Mouse (Mus musculus): Measurements from ENCODE around the gene Sobp. TPM values are rescaled to one million over a fixed set of nuclear protein-coding genes. Genes with fewer than 3 reads are reported as not detected.

Sobp gene
- polyA plus RNA-seq, 1 experiment from 2014 or later = 1.9 TPM

- Histone ChIP-seq H3K4me3 (ENCODE audit: low read length) (no peak overlapping the region), H3K4me1 (ENCODE audit: control insufficient read depth, insufficient read depth, low read length) (no peaks in the 10 kb centered on the region), H3K9me3 (replicated peaks; ENCODE audit: control insufficient read depth, low read length) (no peaks in the 10 kb centered on the region), H3K9ac (ENCODE audit: low read length) (no peak overlapping the region), H3K4me2 (ENCODE audit: low read depth, low read length) (no peak overlapping the region), H3K27ac (ENCODE audit: low read length) (no peak overlapping the region), H3K27me3 (ENCODE audit: control insufficient read depth, insufficient read depth, low read length) (no peaks in the 10 kb centered on the region), H3K36me3 (ENCODE audit: control insufficient read depth, insufficient read depth) (no peaks in the 10 kb centered on the region)
- no peak for ATAC-seq (replicated peaks; ENCODE audit: extremely low read depth, insufficient read depth, low FRiP score)
- 86% methylated on average over 8 of the region's 8 CpGs for WGBS
Measured at GRCm38 (mm10) chr10:43106616-43107015, 67.7 kb downstream of the Sobp start.

- no peak overlapping the region for H3K9ac ChIP-seq (ENCODE audit: low read length)
- no peak overlapping the region for H3K4me3 ChIP-seq (ENCODE audit: low read length)
- no peak for ATAC-seq (replicated peaks; ENCODE audit: extremely low read depth, insufficient read depth, low FRiP score)
- no peaks in the 10 kb centered on the region for H3K27me3 ChIP-seq (ENCODE audit: control insufficient read depth, insufficient read depth, low read length)
- WGBS = 53% methylated on average over 7 of the region's 7 CpGs
- H3K4me1 ChIP-seq (ENCODE audit: control insufficient read depth, insufficient read depth, low read length) = no peaks in the 10 kb centered on the region; the same call in none of the 2 replicates
- no peak overlapping the region for H3K27ac ChIP-seq (ENCODE audit: low read length)
- no peaks in the 10 kb centered on the region for H3K36me3 ChIP-seq (ENCODE audit: control insufficient read depth, insufficient read depth)
- H3K4me2 ChIP-seq (ENCODE audit: low read depth, low read length) = no peak overlapping the region
- no peaks in the 10 kb centered on the region for H3K9me3 ChIP-seq (replicated peaks; ENCODE audit: control insufficient read depth, low read length)
Measured at GRCm38 (mm10) chr10:43106196-43106595, 68.1 kb downstream of the Sobp start.

- Histone ChIP-seq H3K4me3 (ENCODE audit: low read length) (no peak overlapping the region), H3K9me3 (replicated peaks; ENCODE audit: control insufficient read depth, low read length) (no peaks in the 10 kb centered on the region), H3K27ac (ENCODE audit: low read length) (no peak overlapping the region), H3K4me1 (ENCODE audit: control insufficient read depth, insufficient read depth, low read length) (peaks cover 2% of the 10 kb centered on the region), H3K9ac (ENCODE audit: low read length) (no peak overlapping the region), H3K27me3 (ENCODE audit: control insufficient read depth, insufficient read depth, low read length) (no peaks in the 10 kb centered on the region), H3K36me3 (ENCODE audit: control insufficient read depth, insufficient read depth) (no peaks in the 10 kb centered on the region), H3K4me2 (ENCODE audit: low read depth, low read length) (no peak overlapping the region)
- 66% methylated on average over 5 of the region's 5 CpGs for WGBS
- ATAC-seq (replicated peaks; ENCODE audit: extremely low read depth, insufficient read depth, low FRiP score) = no peak
Measured at GRCm38 (mm10) chr10:43100513-43100912, 73.8 kb downstream of the Sobp start.

GRCm38 (mm10) chr10:43099229-43099628, 75.1 kb downstream of the Sobp start:
- H3K27ac ChIP-seq (ENCODE audit: low read length) = no peak overlapping the region
- no peaks in the 10 kb centered on the region for H3K27me3 ChIP-seq (ENCODE audit: control insufficient read depth, insufficient read depth, low read length)
- H3K36me3 ChIP-seq (ENCODE audit: control insufficient read depth, insufficient read depth) = no peaks in the 10 kb centered on the region
- H3K9me3 ChIP-seq (replicated peaks; ENCODE audit: control insufficient read depth, low read length) = no peaks in the 10 kb centered on the region
- no peak overlapping the region for H3K9ac ChIP-seq (ENCODE audit: low read length)
- WGBS = 57% methylated on average over 6 of the region's 6 CpGs
- H3K4me2 ChIP-seq (ENCODE audit: low read depth, low read length) = no peak overlapping the region
- ATAC-seq (replicated peaks; ENCODE audit: extremely low read depth, insufficient read depth, low FRiP score) = no peak
- no peak overlapping the region for H3K4me3 ChIP-seq (ENCODE audit: low read length)
- H3K4me1 ChIP-seq (ENCODE audit: control insufficient read depth, insufficient read depth, low read length) = peaks cover 2% of the 10 kb centered on the region

GRCm38 (mm10) chr10:43097755-43098154, 76.6 kb downstream of the Sobp start:
- Histone ChIP-seq H3K4me2 (ENCODE audit: low read depth, low read length) (no peak overlapping the region), H3K9ac (ENCODE audit: low read length) (no peak overlapping the region), H3K27ac (ENCODE audit: low read length) (no peak overlapping the region), H3K9me3 (replicated peaks; ENCODE audit: control insufficient read depth, low read length) (no peaks in the 10 kb centered on the region), H3K4me3 (ENCODE audit: low read length) (no peak overlapping the region), H3K4me1 (ENCODE audit: control insufficient read depth, insufficient read depth, low read length) (peaks cover 2% of the 10 kb centered on the region), H3K36me3 (ENCODE audit: control insufficient read depth, insufficient read depth) (no peaks in the 10 kb centered on the region), H3K27me3 (ENCODE audit: control insufficient read depth, insufficient read depth, low read length) (no peaks in the 10 kb centered on the region)
- 71% methylated on average over 8 of the region's 8 CpGs for WGBS
- ATAC-seq (replicated peaks; ENCODE audit: extremely low read depth, insufficient read depth, low FRiP score) = no peak

- H3K27ac ChIP-seq (ENCODE audit: low read length) = no peak overlapping the region
- H3K9me3 ChIP-seq (replicated peaks; ENCODE audit: control insufficient read depth, low read length) = no peaks in the 10 kb centered on the region
- ATAC-seq (replicated peaks; ENCODE audit: extremely low read depth, insufficient read depth, low FRiP score) = no peak
- H3K36me3 ChIP-seq (ENCODE audit: control insufficient read depth, insufficient read depth) = no peaks in the 10 kb centered on the region
- no peak overlapping the region for H3K9ac ChIP-seq (ENCODE audit: low read length)
- no peaks in the 10 kb centered on the region for H3K27me3 ChIP-seq (ENCODE audit: control insufficient read depth, insufficient read depth, low read length)
- H3K4me2 ChIP-seq (ENCODE audit: low read depth, low read length) = no peak overlapping the region
- H3K4me1 ChIP-seq (ENCODE audit: control insufficient read depth, insufficient read depth, low read length) = peaks cover 2% of the 10 kb centered on the region
- H3K4me3 ChIP-seq (ENCODE audit: low read length) = no peak overlapping the region
- WGBS = 58% methylated on average over 4 of the region's 4 CpGs
Measured at GRCm38 (mm10) chr10:43096614-43097013, 77.7 kb downstream of the Sobp start.

- 30% methylated on average over 5 of the region's 5 CpGs for WGBS
- Histone ChIP-seq H3K36me3 (ENCODE audit: control insufficient read depth, insufficient read depth) (no peaks in the 10 kb centered on the region), H3K4me3 (ENCODE audit: low read length) (no peak overlapping the region), H3K27me3 (ENCODE audit: control insufficient read depth, insufficient read depth, low read length) (no peaks in the 10 kb centered on the region), H3K9ac (ENCODE audit: low read length) (no peak overlapping the region), H3K4me2 (ENCODE audit: low read depth, low read length) (no peak overlapping the region), H3K27ac (ENCODE audit: low read length) (no peak overlapping the region), H3K9me3 (replicated peaks; ENCODE audit: control insufficient read depth, low read length) (no peaks in the 10 kb centered on the region), H3K4me1 (ENCODE audit: control insufficient read depth, insufficient read depth, low read length) (no peaks in the 10 kb centered on the region)
- no peak for ATAC-seq (replicated peaks; ENCODE audit: extremely low read depth, insufficient read depth, low FRiP score)
Measured at GRCm38 (mm10) chr10:43094537-43094936, 79.8 kb downstream of the Sobp start.

- ATAC-seq (replicated peaks; ENCODE audit: extremely low read depth, insufficient read depth, low FRiP score) = no peak
- Histone ChIP-seq H3K9me3 (replicated peaks; ENCODE audit: control insufficient read depth, low read length) (no peaks in the 10 kb centered on the region), H3K4me2 (ENCODE audit: low read depth, low read length) (no peak overlapping the region)
Measured at GRCm38 (mm10) chr10:43093440-43093839, 80.9 kb downstream of the Sobp start.

GRCm38 (mm10) chr10:43090040-43090439, 84.3 kb downstream of the Sobp start:
- WGBS = 37% methylated on average over 3 of the region's 3 CpGs
- Histone ChIP-seq H3K36me3 (ENCODE audit: control insufficient read depth, insufficient read depth) (peaks cover 2% of the 10 kb centered on the region; the same call in 1 of the 2 replicates), H3K9ac (ENCODE audit: low read length) (no peak overlapping the region), H3K4me2 (ENCODE audit: low read depth, low read length) (no peak overlapping the region), H3K4me1 (ENCODE audit: control insufficient read depth, insufficient read depth, low read length) (no peaks in the 10 kb centered on the region), H3K27me3 (ENCODE audit: control insufficient read depth, insufficient read depth, low read length) (no peaks in the 10 kb centered on the region), H3K27ac (ENCODE audit: low read length) (no peak overlapping the region), H3K9me3 (replicated peaks; ENCODE audit: control insufficient read depth, low read length) (no peaks in the 10 kb centered on the region), H3K4me3 (ENCODE audit: low read length) (no peak overlapping the region)
- ATAC-seq (replicated peaks; ENCODE audit: extremely low read depth, insufficient read depth, low FRiP score) = no peak

More at GRCm38 (mm10) chr10:43093440-43093839, 80.9 kb downstream of the Sobp start:
- no peak overlapping the region for H3K4me3 ChIP-seq (ENCODE audit: low read length)
- H3K36me3 ChIP-seq (ENCODE audit: control insufficient read depth, insufficient read depth) = 0 out of 2 replicates have a peak, but pooled peaks cover 2% of the 10 kb centered on the region
- no peaks in the 10 kb centered on the region for H3K4me1 ChIP-seq (ENCODE audit: control insufficient read depth, insufficient read depth, low read length)
- H3K27ac ChIP-seq (ENCODE audit: low read length) = no peak overlapping the region
- H3K9ac ChIP-seq (ENCODE audit: low read length) = no peak overlapping the region
- WGBS = 85% methylated on average over 10 of the region's 10 CpGs
- H3K27me3 ChIP-seq (ENCODE audit: control insufficient read depth, insufficient read depth, low read length) = no peaks in the 10 kb centered on the region
